Mouse (Mus musculus): ENCODE results near the gene Cenpm.

GRCm38 (mm10) chr15:82224602-82225215, 19.8 kb downstream of the Cenpm start:
- no peak; the same call in 1 of the 2 replicates for TF ChIP-seq CTCF (IDR thresholded peaks at IDR 0.05; ENCODE audit: low read depth)
- 0 out of 2 replicates have a peak, but pooled peaks have one; percentile 21 for TF ChIP-seq EP300 (IDR thresholded peaks at IDR 0.05; ENCODE audit: low read depth)
